Mouse (Mus musculus) NIH3T3 (cell line): ENCODE results near the gene Hoxd8.

Experiments
- DNase-seq: peaks from one replicate; pipeline ENCODE4 v3.0.0-alpha.2; 2012; ENCODE audit warnings: low read depth

Gene Hoxd8

GRCm38 (mm10) chr2:74752431-74753174 is 48.2 kb downstream of the Hoxd8 start:
- DNase-seq, result no peak

GRCm38 (mm10) chr2:74753175-74753523 is 48.7 kb downstream of the Hoxd8 start:
- no peak for DNase-seq

- DNase-seq, result no peak
Observed at GRCm38 (mm10) chr2:74753711-74754110, 49.3 kb downstream of the Hoxd8 start.
